Mouse (Mus musculus): ENCODE results near the gene Slmap. TPM values are rescaled to one million over a fixed set of nuclear protein-coding genes. Genes with fewer than 3 reads are reported as not detected.
A peak's percentile ranks its signal among the peaks of the same experiment; 100 is the strongest.
"Not testable (repeated sequence)": the region's sequence is repeated elsewhere in the genome, so short reads cannot be mapped to it uniquely, and the experiment has no call there.

The Slmap gene
- total RNA-seq, 2 experiments from 2014 or later: 73.5 to 95.6 TPM

GRCm38 (mm10) chr14:26533267-26533666, 1.5 kb downstream of the Slmap start:
- DNase-seq (ENCODE audit: low spot score): no peak

GRCm38 (mm10) chr14:26532752-26533151, 2.0 kb downstream of the Slmap start:
- DNase-seq (ENCODE audit: low spot score): no peak

- DNase-seq (ENCODE audit: low spot score): no peak
Observed at GRCm38 (mm10) chr14:26531410-26532313, 3.1 kb downstream of the Slmap start.

GRCm38 (mm10) chr14:26530350-26530749, 4.4 kb downstream of the Slmap start:
- no peak for DNase-seq (ENCODE audit: low spot score)

GRCm38 (mm10) chr14:26528296-26528695, 6.4 kb downstream of the Slmap start:
- no peak for DNase-seq (ENCODE audit: low spot score)

GRCm38 (mm10) chr14:26525955-26526354, 8.8 kb downstream of the Slmap start:
- no peak for DNase-seq (ENCODE audit: low spot score)

GRCm38 (mm10) chr14:26523082-26523481, 11.6 kb downstream of the Slmap start:
- DNase-seq (ENCODE audit: low spot score): no peak

- no peak for DNase-seq (ENCODE audit: low spot score)
Observed at GRCm38 (mm10) chr14:26519831-26520230, 14.9 kb downstream of the Slmap start.

GRCm38 (mm10) chr14:26517843-26518242, 16.9 kb downstream of the Slmap start:
- no peak for DNase-seq (ENCODE audit: low spot score)

GRCm38 (mm10) chr14:26516232-26516631, 18.5 kb downstream of the Slmap start:
- DNase-seq (ENCODE audit: low spot score): not testable (repeated sequence)

GRCm38 (mm10) chr14:26515802-26516201, 18.9 kb downstream of the Slmap start:
- DNase-seq (ENCODE audit: low spot score): no peak

- no peak for DNase-seq (ENCODE audit: low spot score)
Observed at GRCm38 (mm10) chr14:26510545-26510944, 24.2 kb downstream of the Slmap start.

- no peak for DNase-seq (ENCODE audit: low spot score)
Observed at GRCm38 (mm10) chr14:26508150-26508549, 26.6 kb downstream of the Slmap start.

- no peak for DNase-seq (ENCODE audit: low spot score)
Observed at GRCm38 (mm10) chr14:26507361-26507760, 27.4 kb downstream of the Slmap start.

- peak; percentile 58 for DNase-seq (ENCODE audit: low spot score)
Observed at GRCm38 (mm10) chr14:26504541-26504940, 30.2 kb downstream of the Slmap start.

- no peak for DNase-seq (ENCODE audit: low spot score)
Observed at GRCm38 (mm10) chr14:26500136-26500933, 34.4 kb downstream of the Slmap start.

GRCm38 (mm10) chr14:26495021-26495420, 39.7 kb downstream of the Slmap start:
- DNase-seq (ENCODE audit: low spot score): no peak

GRCm38 (mm10) chr14:26491150-26491549, 43.6 kb downstream of the Slmap start:
- DNase-seq (ENCODE audit: low spot score): peak; percentile 82

- no peak for DNase-seq (ENCODE audit: low spot score)
Observed at GRCm38 (mm10) chr14:26488329-26489020, 46.3 kb downstream of the Slmap start.

GRCm38 (mm10) chr14:26486416-26487198, 48.1 kb downstream of the Slmap start:
- DNase-seq (ENCODE audit: low spot score): peak; percentile 49

GRCm38 (mm10) chr14:26481457-26481856, 53.3 kb downstream of the Slmap start:
- DNase-seq (ENCODE audit: low spot score): no peak
